Mouse (Mus musculus): ENCODE measurements around the gene Tdp2. TPM values are rescaled to one million over a fixed set of nuclear protein-coding genes. Genes with fewer than 3 reads are reported as not detected.

Gene Tdp2
- polyA plus RNA-seq (2015; fragmentation: Nextera tagmentation; extraction: Ambion mirVana): 29.4 and 36.7 TPM in 2 replicates

GRCm38 (mm10) chr13:24831353-24832130 is at the start of gene Tdp2, which contains the start of gene Acot13:
TSS of gene Tdp2 (plus strand) at chr13:24831679.
TSS of gene Acot13 (minus strand) at chr13:24831540.
- Histone ChIP-seq H3K4me2 (peak within 1 kb of the TSS; percentile 82), H3K27me3 (no peaks in the 10 kb centered on the region), H3K9ac (peak within 1 kb of the TSS; percentile 97), H3K9me3 (replicated peaks) (no peaks in the 10 kb centered on the region), H3K27ac (peak within 1 kb of the TSS; percentile 96), H3K4me3 (replicated peaks) (peak within 1 kb of the TSS; percentile 97), H3K36me3 (peaks cover 11% of the 10 kb centered on the region), H3K4me1 (replicated peaks) (peaks cover 44% of the 10 kb centered on the region)
- under 1% methylated on average over 90 of the region's 90 CpGs for WGBS (ENCODE audit: insufficient replicate concordance)
- ATAC-seq (ENCODE audit: low read depth) (peak; percentile 94), DNase-seq (peak; percentile 94)

GRCm38 (mm10) chr13:24781916-24782315 is 49.6 kb upstream of the Tdp2 start:
- H3K27ac ChIP-seq: no peak overlapping the region
- no peaks in the 10 kb centered on the region for H3K9me3 ChIP-seq (replicated peaks)
- WGBS (ENCODE audit: insufficient replicate concordance): 61% methylated on average over 5 of the region's 5 CpGs
- DNase-seq: no peak
- no peaks in the 10 kb centered on the region for H3K36me3 ChIP-seq
- no peak overlapping the region for H3K9ac ChIP-seq
- H3K4me3 ChIP-seq (replicated peaks): no peak overlapping the region
- no peak for ATAC-seq (ENCODE audit: low read depth)
- H3K4me2 ChIP-seq: no peak overlapping the region
- peaks cover 2% of the 10 kb centered on the region; the same call in 1 of the 2 replicates for H3K4me1 ChIP-seq (replicated peaks)
- no peaks in the 10 kb centered on the region for H3K27me3 ChIP-seq

GRCm38 (mm10) chr13:24786014-24786490 is 45.4 kb upstream of the Tdp2 start:
- no peaks in the 10 kb centered on the region for H3K27me3 ChIP-seq
- H3K27ac ChIP-seq: no peak overlapping the region
- H3K9me3 ChIP-seq (replicated peaks): no peaks in the 10 kb centered on the region
- H3K4me2 ChIP-seq: no peak overlapping the region
- H3K9ac ChIP-seq: no peak overlapping the region
- no peaks in the 10 kb centered on the region for H3K36me3 ChIP-seq
- no peak overlapping the region for H3K4me3 ChIP-seq (replicated peaks)
- DNase-seq (no peak), ATAC-seq (ENCODE audit: low read depth) (no peak)
- peaks cover 2% of the 10 kb centered on the region; the same call in 1 of the 2 replicates for H3K4me1 ChIP-seq (replicated peaks)
- 45% methylated on average over 11 of the region's 11 CpGs for WGBS (ENCODE audit: insufficient replicate concordance)

GRCm38 (mm10) chr13:24787477-24787876 is 44.0 kb upstream of the Tdp2 start:
- H3K36me3 ChIP-seq: no peaks in the 10 kb centered on the region
- no peak overlapping the region for H3K4me2 ChIP-seq
- no peak overlapping the region for H3K27ac ChIP-seq
- DNase-seq (no peak), ATAC-seq (ENCODE audit: low read depth) (no peak)
- 72% methylated on average over 5 of the region's 5 CpGs for WGBS (ENCODE audit: insufficient replicate concordance)
- H3K4me1 ChIP-seq (replicated peaks): peaks cover 2% of the 10 kb centered on the region; the same call in 1 of the 2 replicates
- no peak overlapping the region for H3K9ac ChIP-seq
- H3K4me3 ChIP-seq (replicated peaks): no peak overlapping the region
- H3K9me3 ChIP-seq (replicated peaks): no peaks in the 10 kb centered on the region
- no peaks in the 10 kb centered on the region for H3K27me3 ChIP-seq

GRCm38 (mm10) chr13:24791349-24791748 is 40.1 kb upstream of the Tdp2 start:
- H3K4me2 ChIP-seq: no peak overlapping the region
- no peaks in the 10 kb centered on the region for H3K27me3 ChIP-seq
- no peaks in the 10 kb centered on the region for H3K9me3 ChIP-seq (replicated peaks)
- ATAC-seq (ENCODE audit: low read depth): peak; percentile 39; the same call in 1 of the 2 replicates
- H3K4me1 ChIP-seq (replicated peaks): no peaks in the 10 kb centered on the region
- no peak overlapping the region for H3K27ac ChIP-seq
- H3K36me3 ChIP-seq: no peaks in the 10 kb centered on the region
- no peak overlapping the region for H3K4me3 ChIP-seq (replicated peaks)
- 11% methylated on average over 2 of the region's 2 CpGs for WGBS (ENCODE audit: insufficient replicate concordance)
- DNase-seq: peak; percentile 23
- no peak overlapping the region for H3K9ac ChIP-seq

- WGBS (ENCODE audit: insufficient replicate concordance): 63% methylated on average over 9 of the region's 9 CpGs
- DNase-seq (no peak), ATAC-seq (ENCODE audit: low read depth) (no peak)
These were observed 39.0 kb upstream of the Tdp2 start for GRCm38 (mm10) chr13:24792411-24793045.

GRCm38 (mm10) chr13:24798686-24799085 is 32.8 kb upstream of the Tdp2 start:
- Histone ChIP-seq H3K9ac (no peak overlapping the region), H3K4me3 (replicated peaks) (no peak overlapping the region), H3K9me3 (replicated peaks) (no peaks in the 10 kb centered on the region), H3K4me1 (replicated peaks) (peaks cover 15% of the 10 kb centered on the region), H3K27me3 (no peaks in the 10 kb centered on the region), H3K4me2 (no peak overlapping the region), H3K36me3 (no peaks in the 10 kb centered on the region; the same call in 1 of the 2 replicates), H3K27ac (no peak overlapping the region)
- 87% methylated on average over 4 of the region's 4 CpGs for WGBS (ENCODE audit: insufficient replicate concordance)
- no peak for DNase-seq
- no peak for ATAC-seq (ENCODE audit: low read depth)

More at GRCm38 (mm10) chr13:24792411-24793045, 39.0 kb upstream of the Tdp2 start:
- Histone ChIP-seq H3K4me1 (replicated peaks) (no peaks in the 10 kb centered on the region), H3K4me2 (no peak overlapping the region), H3K36me3 (no peaks in the 10 kb centered on the region), H3K9me3 (replicated peaks) (no peaks in the 10 kb centered on the region), H3K27ac (no peak overlapping the region), H3K4me3 (replicated peaks) (no peak overlapping the region), H3K27me3 (no peaks in the 10 kb centered on the region), H3K9ac (no peak overlapping the region)

- Histone ChIP-seq H3K9me3 (replicated peaks) (no peaks in the 10 kb centered on the region), H3K4me2 (peak overlapping the region; percentile 94), H3K27ac (peak overlapping the region; percentile 100), H3K27me3 (no peaks in the 10 kb centered on the region), H3K4me1 (replicated peaks) (peaks cover 20% of the 10 kb centered on the region), H3K9ac (peak overlapping the region; percentile 99), H3K4me3 (replicated peaks) (peak overlapping the region; percentile 98), H3K36me3 (peaks cover 3% of the 10 kb centered on the region; the same call in 1 of the 2 replicates)
- ATAC-seq (ENCODE audit: low read depth) (no peak), DNase-seq (no peak)
- WGBS (ENCODE audit: insufficient replicate concordance): 76% methylated on average over 5 of the region's 5 CpGs
These were observed 32.1 kb upstream of the Tdp2 start for GRCm38 (mm10) chr13:24799378-24799777.

- peak overlapping the region; percentile 98 for H3K4me3 ChIP-seq (replicated peaks)
- WGBS (ENCODE audit: insufficient replicate concordance): under 1% methylated on average over 31 of the region's 31 CpGs
- H3K27ac ChIP-seq: peak overlapping the region; percentile 100
- ATAC-seq (ENCODE audit: low read depth) (peak; percentile 22), DNase-seq (peak; percentile 43)
- H3K9me3 ChIP-seq (replicated peaks): no peaks in the 10 kb centered on the region
- peaks cover 8% of the 10 kb centered on the region for H3K36me3 ChIP-seq
- peak overlapping the region; percentile 99 for H3K9ac ChIP-seq
- H3K27me3 ChIP-seq: no peaks in the 10 kb centered on the region
- peaks cover 24% of the 10 kb centered on the region for H3K4me1 ChIP-seq (replicated peaks)
- H3K4me2 ChIP-seq: peak overlapping the region; percentile 94
These were observed 31.4 kb upstream of the Tdp2 start for GRCm38 (mm10) chr13:24799925-24800673.

- H3K9ac ChIP-seq: peak overlapping the region; percentile 99
- under 1% methylated on average over 42 of the region's 42 CpGs for WGBS (ENCODE audit: insufficient replicate concordance)
- peak; percentile 96 for DNase-seq
- H3K36me3 ChIP-seq: peaks cover 14% of the 10 kb centered on the region
- no peaks in the 10 kb centered on the region for H3K27me3 ChIP-seq
- no peaks in the 10 kb centered on the region for H3K9me3 ChIP-seq (replicated peaks)
- peak; percentile 93 for ATAC-seq (ENCODE audit: low read depth)
- H3K4me1 ChIP-seq (replicated peaks): peaks cover 30% of the 10 kb centered on the region
- peak overlapping the region; percentile 100 for H3K27ac ChIP-seq
- H3K4me2 ChIP-seq: peak overlapping the region; percentile 94
- peak overlapping the region; percentile 98 for H3K4me3 ChIP-seq (replicated peaks)
These were observed 30.7 kb upstream of the Tdp2 start for GRCm38 (mm10) chr13:24800674-24801307.

All from liver, embryonic 13.5 days (tissue).